Mouse (Mus musculus) hematopoietic multipotent progenitor cell, adult 10-12 weeks (in vitro differentiated cells): ENCODE data around the gene Olfr512. TPM values are rescaled to one million over a fixed set of nuclear protein-coding genes. Genes with fewer than 3 reads are reported as not detected.

Experiments used
- polyA plus RNA-seq: library from polyadenylated mRNA; stranded (reverse); fragments of >175 nt; gene quantifications from 2 replicates; pipeline ENCODE4 v1.2.3, GENCODE M21; 2012; ENCODE audit warnings: low replicate concordance

The Olfr512 gene
- polyA plus RNA-seq: not detected in 2 replicates

DNA sequence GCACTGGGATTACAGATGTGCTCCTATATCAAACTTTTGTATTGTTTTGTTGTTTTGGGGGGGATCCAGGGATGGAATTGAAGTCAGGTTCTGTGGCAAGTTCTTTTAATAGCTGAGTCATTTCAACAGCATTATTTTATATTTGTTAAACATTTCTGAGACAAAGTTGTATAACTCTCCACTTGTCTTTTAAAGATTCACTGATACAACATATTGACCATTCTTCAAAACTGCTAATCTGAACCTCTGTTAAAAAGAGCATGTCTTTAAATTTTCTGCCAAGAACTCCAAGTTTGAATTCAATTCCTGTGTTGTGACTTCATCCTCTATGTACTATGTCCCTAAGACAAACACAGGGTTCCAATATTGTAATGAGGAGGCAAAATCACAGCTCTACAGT, at the start of gene Olfr512:
Gene Olfr512, plus strand, starts transcription at position 301 of the 400 bp plus-strand sequence.

GRCm38 (mm10) chr7:108666118-108666517, 47.0 kb upstream of the Olfr512 start, which contains the start of gene Olfr510:
Gene Olfr510, plus strand, starts transcription at chr7:108666418.

GRCm38 (mm10) chr7:108750673-108751072, 37.6 kb downstream of the Olfr512 start, which contains the start of gene Olfr513:
Gene Olfr513, plus strand, starts transcription at chr7:108750973.

Other genes with a start within 250 kb of the Olfr512 start
- gene Olfr498, start 248.0 kb upstream of the Olfr512 start, polyA plus RNA-seq: not detected in 2 replicates
- not detected in 2 replicates for gene Olfr502, start 188.3 kb upstream of the Olfr512 start, polyA plus RNA-seq
- not detected in 2 replicates for gene Olfr503, start 168.8 kb upstream of the Olfr512 start, polyA plus RNA-seq
- gene Olfr504, start 147.5 kb upstream of the Olfr512 start, polyA plus RNA-seq: not detected in 2 replicates
- not detected in 2 replicates for gene Olfr506, start 102.5 kb upstream of the Olfr512 start, polyA plus RNA-seq
- gene Olfr507, start 91.5 kb upstream of the Olfr512 start, polyA plus RNA-seq: not detected in 2 replicates
- not detected in 2 replicates for gene Olfr508, start 83.3 kb upstream of the Olfr512 start, polyA plus RNA-seq
- not detected in 2 replicates for gene Olfr509, start 61.4 kb upstream of the Olfr512 start, polyA plus RNA-seq
- not detected in 2 replicates for gene Olfr510, start 46.9 kb upstream of the Olfr512 start, polyA plus RNA-seq
- gene Olfr513, start 37.7 kb downstream of the Olfr512 start, polyA plus RNA-seq: 0.07 TPM in 1 of 2 replicates, not detected in the other
- gene Olfr514, start 112.7 kb downstream of the Olfr512 start, polyA plus RNA-seq: not detected in 2 replicates
- gene Olfr516, start 137.2 kb downstream of the Olfr512 start, polyA plus RNA-seq: not detected in 2 replicates
- gene Olfr517, start 159.1 kb downstream of the Olfr512 start, polyA plus RNA-seq: not detected in 2 replicates
- gene Olfr518, start 171.7 kb downstream of the Olfr512 start, polyA plus RNA-seq: not detected in 2 replicates
- gene Olfr519, start 181.1 kb downstream of the Olfr512 start, polyA plus RNA-seq: not detected in 2 replicates
- 0.12 and 0.44 TPM in 2 replicates for gene Nlrp10, start 216.9 kb downstream of the Olfr512 start, polyA plus RNA-seq
- 364 and 1,168 TPM in 2 replicates for gene Eif3f, start 221.1 kb downstream of the Olfr512 start, polyA plus RNA-seq
- gene Tub, start 237.0 kb downstream of the Olfr512 start, polyA plus RNA-seq: 0.49 and 1.9 TPM in 2 replicates